Mouse (Mus musculus): ENCODE results near the gene Nfyb.

Gene Nfyb

GRCm38 (mm10) chr10:82779831-82780230 is 15.9 kb upstream of the Nfyb start:
- DNase-seq (ENCODE audit: low spot score in 2 of 2): no peak

- no peak for DNase-seq (ENCODE audit: low spot score in 2 of 2)
Measured at GRCm38 (mm10) chr10:82778791-82779549, 15.0 kb upstream of the Nfyb start.

GRCm38 (mm10) chr10:82777886-82778285 is 13.9 kb upstream of the Nfyb start:
- no peak for DNase-seq (ENCODE audit: low spot score in 2 of 2)

- no peak for DNase-seq (ENCODE audit: low spot score in 2 of 2)
Measured at GRCm38 (mm10) chr10:82777075-82777474, 13.1 kb upstream of the Nfyb start.

GRCm38 (mm10) chr10:82774841-82775240 is 10.9 kb upstream of the Nfyb start:
- no peak for DNase-seq (ENCODE audit: low spot score in 2 of 2)

GRCm38 (mm10) chr10:82771595-82772170 is 7.7 kb upstream of the Nfyb start:
- DNase-seq (ENCODE audit: low spot score in 2 of 2): no peak

GRCm38 (mm10) chr10:82770713-82771112 is 6.8 kb upstream of the Nfyb start:
- no peak for DNase-seq (ENCODE audit: low spot score in 2 of 2)

GRCm38 (mm10) chr10:82768901-82769300 is 5.0 kb upstream of the Nfyb start:
- DNase-seq (ENCODE audit: low spot score in 2 of 2): no peak

- peak in 1 of 2 experiments; percentile 11 for DNase-seq (ENCODE audit: low spot score in 2 of 2)
Measured at GRCm38 (mm10) chr10:82762756-82763681, 925 bp downstream of the Nfyb start.

GRCm38 (mm10) chr10:82761037-82761811 is 2.7 kb downstream of the Nfyb start:
- no peak for DNase-seq (ENCODE audit: low spot score in 2 of 2)

GRCm38 (mm10) chr10:82759706-82760105 is 4.2 kb downstream of the Nfyb start:
- no peak for DNase-seq (ENCODE audit: low spot score in 2 of 2)

- DNase-seq (ENCODE audit: low spot score in 2 of 2): no peak
Measured at GRCm38 (mm10) chr10:82758878-82759277, 5.1 kb downstream of the Nfyb start.

- no peak for DNase-seq (ENCODE audit: low spot score in 2 of 2)
Measured at GRCm38 (mm10) chr10:82758368-82758767, 5.6 kb downstream of the Nfyb start.

- no peak for DNase-seq (ENCODE audit: low spot score in 2 of 2)
Measured at GRCm38 (mm10) chr10:82757341-82757740, 6.6 kb downstream of the Nfyb start.

- no peak for DNase-seq (ENCODE audit: low spot score in 2 of 2)
Measured at GRCm38 (mm10) chr10:82756466-82756865, 7.5 kb downstream of the Nfyb start.

GRCm38 (mm10) chr10:82755213-82755890 is 8.6 kb downstream of the Nfyb start:
- no peak for DNase-seq (ENCODE audit: low spot score in 2 of 2)

GRCm38 (mm10) chr10:82754642-82755041 is 9.3 kb downstream of the Nfyb start:
- no peak for DNase-seq (ENCODE audit: low spot score in 2 of 2)

- no peak for DNase-seq (ENCODE audit: low spot score in 2 of 2)
Measured at GRCm38 (mm10) chr10:82752921-82753320, 11.0 kb downstream of the Nfyb start.

- DNase-seq (ENCODE audit: low spot score in 2 of 2): no peak
Measured at GRCm38 (mm10) chr10:82750778-82751177, 13.2 kb downstream of the Nfyb start.

- no peak for DNase-seq (ENCODE audit: low spot score in 2 of 2)
Measured at GRCm38 (mm10) chr10:82746988-82747850, 16.7 kb downstream of the Nfyb start.
